Mouse (Mus musculus) CD4-positive, CD25-positive, alpha-beta regulatory T cell, adult 4 months (primary cell): ENCODE measurements around the gene Dctn2. TPM values are rescaled to one million over a fixed set of nuclear protein-coding genes. Genes with fewer than 3 reads are reported as not detected.
"Not testable (repeated sequence)": the region's sequence is repeated elsewhere in the genome, so short reads cannot be mapped to it uniquely, and the experiment has no call there.

Experiments used
- ATAC-seq: one replicate; pipeline ENCODE4 v1.8.0; 2017
- polyA plus RNA-seq, 2 experiments: library from polyadenylated mRNA; unstranded; fragments of 100-300 nt; shearing (Covaris generic); gene quantifications; one replicate each; pipeline ENCODE4 v1.2.1; 2017

Gene Dctn2
- polyA plus RNA-seq, 2 experiments from 2014 or later = 43.8 to 48.0 TPM

- peak; percentile 81 for ATAC-seq
These were observed 24.2 kb downstream of the Dctn2 start for GRCm38 (mm10) chr10:127290307-127290929.

- peak; percentile 20 for ATAC-seq
These were observed 25.0 kb downstream of the Dctn2 start for GRCm38 (mm10) chr10:127290930-127291880.

DNA sequence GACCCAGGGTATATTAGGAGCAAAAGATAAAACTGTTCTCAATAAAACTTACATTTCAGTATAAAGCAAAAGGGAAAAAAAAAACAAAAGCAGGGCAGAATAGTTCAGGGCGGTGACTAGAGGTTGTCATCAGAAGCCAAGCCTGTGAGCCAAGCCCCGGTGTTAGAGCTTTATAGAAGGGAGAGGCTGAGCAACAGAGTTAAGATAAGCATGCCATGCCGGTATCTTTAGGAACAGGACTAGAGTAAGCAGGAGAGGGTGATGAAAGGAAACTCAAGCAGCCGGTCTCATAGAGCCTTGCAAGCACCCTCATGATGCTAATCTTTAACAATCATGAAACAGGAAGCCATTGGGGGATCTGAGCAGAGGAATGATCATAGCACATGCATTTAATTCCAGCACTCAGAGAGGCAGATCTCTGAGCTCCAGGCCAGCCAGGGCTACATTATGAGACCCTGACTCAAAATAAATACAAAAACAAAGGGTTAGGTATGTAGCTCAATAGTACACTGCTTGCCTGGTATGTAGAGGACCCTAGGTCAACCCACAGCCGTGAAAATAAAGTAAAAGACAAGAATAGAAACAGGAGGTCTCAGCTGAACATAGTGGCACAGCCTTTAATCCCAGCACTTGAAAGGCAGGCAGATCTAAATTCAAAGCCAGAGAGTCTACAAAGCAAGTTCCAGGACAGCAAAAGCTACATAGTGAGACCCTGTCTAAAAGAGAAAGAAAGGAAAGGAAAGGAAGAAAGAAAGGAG lies 25.9 kb downstream of the Dctn2 start:
- no peak for ATAC-seq

DNA sequence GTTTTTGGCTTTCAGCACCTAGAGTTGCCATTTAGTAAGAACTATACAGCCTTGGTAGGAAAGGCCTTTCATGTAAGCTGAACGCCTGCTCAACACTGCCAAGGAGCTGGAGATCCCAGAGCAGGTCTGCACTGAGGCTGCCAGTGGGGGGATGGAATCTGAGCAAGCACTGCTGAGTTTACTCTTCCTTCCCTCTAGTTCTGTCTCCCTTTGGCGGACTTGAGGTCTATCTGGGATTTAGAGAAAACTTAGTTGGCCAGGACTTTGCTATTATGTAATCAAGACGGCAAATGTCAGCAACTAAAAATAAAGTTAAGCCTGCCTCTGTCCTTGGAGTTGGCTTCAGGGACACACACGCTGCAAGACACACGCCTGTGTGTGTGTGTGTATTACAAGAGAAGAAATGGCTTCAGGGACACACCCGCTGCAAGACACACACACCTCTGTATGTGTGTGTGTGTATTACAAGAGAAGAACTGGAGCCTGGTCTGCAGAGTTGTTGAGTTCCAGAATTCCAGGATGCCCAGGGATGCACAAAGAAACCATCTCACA lies 26.9 kb downstream of the Dctn2 start:
- ATAC-seq = no peak

DNA sequence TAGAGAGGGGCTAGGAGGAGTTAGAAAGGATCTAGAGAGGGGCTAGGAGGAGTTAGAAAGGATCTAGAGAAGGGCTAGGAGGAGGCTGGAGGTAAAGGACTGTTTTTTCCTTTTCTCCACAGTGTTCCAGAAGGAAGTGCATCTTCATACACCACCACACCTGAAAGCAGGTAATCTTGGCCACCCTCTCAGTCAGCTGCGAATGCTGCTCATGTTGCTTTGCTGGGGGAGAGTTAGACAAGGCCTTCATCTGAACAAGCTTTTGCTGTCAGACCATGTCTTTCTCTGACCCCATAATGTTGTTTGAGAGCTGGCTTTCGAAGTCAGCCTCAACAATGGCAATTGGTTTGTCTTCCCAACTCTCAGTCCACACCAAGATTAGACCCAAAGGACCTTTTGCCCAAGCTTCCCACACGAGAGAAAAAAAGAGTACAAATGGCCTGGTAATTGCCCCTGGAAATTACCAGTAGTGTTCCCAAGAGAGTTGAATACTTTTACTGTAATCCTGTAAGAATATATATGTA lies 27.5 kb downstream of the Dctn2 start:
- ATAC-seq = no peak

- ATAC-seq = no peak
These were observed 28.8 kb downstream of the Dctn2 start for GRCm38 (mm10) chr10:127294895-127295510.

GRCm38 (mm10) chr10:127295986-127296794 lies 30.0 kb downstream of the Dctn2 start:
- ATAC-seq = no peak

DNA sequence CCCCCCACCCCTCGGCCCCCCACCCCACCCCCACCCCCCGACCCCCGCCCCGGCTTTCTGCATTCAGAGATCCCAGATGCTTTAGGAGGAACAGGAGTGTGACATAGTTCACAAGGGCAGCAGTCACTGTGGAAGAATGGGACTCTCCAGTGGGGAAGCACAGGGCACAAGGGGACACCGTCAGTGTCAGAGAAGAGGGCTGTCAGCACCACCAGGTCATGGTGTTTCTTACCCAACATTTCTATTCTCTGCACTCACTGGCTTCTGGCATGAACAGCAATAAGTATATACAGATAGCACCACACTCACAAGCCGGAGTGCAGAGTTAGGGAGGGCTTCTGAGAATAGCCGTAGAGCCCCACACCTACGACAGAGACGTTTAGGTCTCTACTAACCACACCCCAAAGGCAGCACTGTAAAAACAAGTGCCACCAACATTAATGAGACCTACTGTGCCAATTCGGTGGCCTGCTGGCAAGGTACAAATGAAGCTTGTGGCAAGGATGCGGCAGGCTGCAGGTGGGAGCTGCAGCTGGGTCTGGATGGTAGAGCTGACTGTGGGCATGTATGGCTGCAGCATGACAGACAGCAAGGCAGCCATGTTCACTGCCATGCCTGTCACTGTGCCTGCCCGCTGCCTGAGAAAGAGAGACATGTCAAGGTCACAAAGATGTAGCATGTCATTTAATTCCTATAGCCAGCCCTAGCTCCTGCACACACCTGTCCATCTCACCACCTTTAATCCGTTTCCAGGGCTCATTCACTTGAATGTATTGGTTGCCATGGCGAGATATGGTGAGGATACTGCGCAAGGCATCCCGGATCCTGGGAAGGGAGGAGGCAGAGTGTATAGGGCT lies 31.1 kb downstream of the Dctn2 start:
- no peak for ATAC-seq

- no peak for ATAC-seq
These were observed 34.2 kb downstream of the Dctn2 start for GRCm38 (mm10) chr10:127300361-127300760.

DNA sequence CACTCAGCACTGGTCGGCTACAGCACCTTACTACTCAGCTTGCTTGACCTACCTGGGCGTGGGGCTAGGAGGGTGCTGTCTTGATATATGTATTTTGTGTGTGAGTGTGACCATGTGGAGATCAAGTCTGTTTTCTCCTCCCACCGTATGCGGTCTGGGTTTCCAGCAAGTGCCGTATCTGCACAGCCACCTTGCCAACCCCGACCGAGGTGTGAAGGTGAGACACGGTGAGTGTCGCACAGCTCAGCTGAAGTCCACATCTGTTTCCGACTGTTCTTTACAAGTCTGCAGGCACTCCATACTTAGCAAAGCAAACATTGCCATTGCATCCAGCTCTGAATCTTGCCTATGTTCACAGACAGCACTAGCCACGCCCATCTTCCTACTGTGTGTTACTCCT lies 37.0 kb downstream of the Dctn2 start:
- no peak for ATAC-seq

DNA sequence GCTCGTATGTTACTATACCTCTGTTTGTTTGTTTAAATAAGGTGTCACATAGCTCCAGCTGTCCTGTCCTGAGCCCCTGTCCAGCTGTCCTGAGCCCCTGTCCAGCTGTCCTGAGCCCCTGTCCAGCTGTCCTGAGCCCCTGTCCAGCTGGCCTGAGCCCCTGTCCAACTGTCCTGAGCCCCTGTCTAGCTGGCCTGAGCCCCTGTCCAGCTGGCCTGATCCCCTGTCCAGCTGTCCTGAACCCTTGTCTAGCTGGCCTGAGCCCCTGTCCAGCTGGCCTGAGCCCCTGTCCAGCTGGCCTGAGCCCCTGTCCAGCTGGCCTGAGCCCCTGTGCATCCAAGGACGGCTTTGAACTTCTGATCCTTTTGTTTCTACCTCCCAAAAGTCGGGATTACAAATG lies 43.0 kb downstream of the Dctn2 start:
- not testable (repeated sequence) for ATAC-seq

GRCm38 (mm10) chr10:127310523-127311475 lies 44.6 kb downstream of the Dctn2 start:
- ATAC-seq = peak; percentile 24

GRCm38 (mm10) chr10:127311476-127312355 lies 45.5 kb downstream of the Dctn2 start, which contains the start of gene Mars:
Gene Mars (minus strand): TSS chr10:127311786.
- ATAC-seq = peak; percentile 91

DNA sequence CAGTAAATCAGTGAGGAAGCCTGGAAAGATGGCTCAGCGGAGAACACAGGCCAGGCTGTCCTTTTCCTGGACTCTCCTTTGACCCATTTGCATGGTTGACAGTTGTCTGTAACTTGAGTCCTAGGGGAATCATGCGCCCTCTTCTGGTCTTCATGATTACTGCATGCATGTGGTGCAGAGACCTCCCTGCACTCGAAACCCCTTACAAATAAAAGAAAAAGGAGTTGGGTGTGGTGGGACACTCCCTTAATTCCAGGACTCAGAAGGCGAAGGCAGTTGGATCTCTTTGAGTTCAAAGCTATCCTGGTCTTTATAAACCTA lies 46.1 kb downstream of the Dctn2 start:
- ATAC-seq = peak; percentile 54

DNA sequence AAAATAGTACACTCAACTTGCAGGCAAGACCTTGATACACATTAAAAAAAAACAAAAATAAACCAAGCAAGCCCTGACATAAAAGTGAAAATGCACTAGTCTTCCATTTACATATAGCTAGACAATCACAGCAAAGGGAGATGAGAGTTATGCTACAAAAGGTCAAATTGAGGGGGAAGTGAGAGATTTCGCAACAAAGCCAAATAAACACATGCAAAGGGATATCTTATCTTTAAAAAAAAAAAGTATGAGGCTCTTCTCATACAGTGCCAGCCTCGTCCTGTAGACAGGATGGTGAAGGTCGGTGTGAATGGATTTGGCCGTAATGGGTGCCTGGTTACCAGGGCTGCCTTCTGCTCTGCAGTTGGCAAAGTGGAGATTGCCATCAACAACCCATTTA lies 46.7 kb downstream of the Dctn2 start:
- no peak for ATAC-seq

DNA sequence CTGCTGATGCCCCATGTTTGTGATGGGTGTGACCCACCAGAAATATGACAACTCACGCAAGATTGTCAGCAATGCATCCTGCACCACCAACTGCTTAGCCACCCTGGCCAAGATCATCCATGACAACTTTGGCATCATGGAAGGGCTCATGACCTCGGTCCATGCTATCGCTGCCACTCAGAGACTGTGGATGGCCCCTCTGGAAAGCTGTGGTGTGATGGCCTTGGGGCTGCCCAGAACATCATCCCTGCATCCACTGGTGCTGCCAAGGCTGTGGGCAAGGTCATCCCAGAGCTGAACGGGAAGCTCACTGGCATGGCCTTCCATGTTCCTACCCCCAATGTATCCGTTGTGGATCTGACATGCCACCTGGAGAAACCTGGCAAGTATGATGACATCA lies 47.3 kb downstream of the Dctn2 start:
- ATAC-seq = not testable (repeated sequence)

- not testable (repeated sequence) for ATAC-seq
These were observed 48.8 kb downstream of the Dctn2 start for GRCm38 (mm10) chr10:127314950-127315349.

- no peak for ATAC-seq
These were observed 51.1 kb downstream of the Dctn2 start for GRCm38 (mm10) chr10:127317277-127317676.
